Mouse (Mus musculus) hindbrain, embryonic 16.5 days (tissue): Measurements from ENCODE around the gene Polr2f. TPM values are rescaled to one million over a fixed set of nuclear protein-coding genes. Genes with fewer than 3 reads are reported as not detected.

Experiments used
- ATAC-seq: fragments of 200-750 bp; cut with Nextera tagmentation; 2 replicates; pipeline ENCODE4 v1.8.0; 2017; ENCODE audit warnings: moderate TSS enrichment, moderate library complexity
- H3K27ac ChIP-seq: fragments of 300-500 bp; sonication (generic); 2 replicates; pipeline ENCODE4 v1.5.1; 2014; ENCODE audit warnings: low read depth, mild to moderate bottlenecking, control low read depth, low read length, moderate library complexity
- H3K27me3 ChIP-seq: fragments of 300-500 bp; sonication (generic); replicated peaks from 2 replicates; pipeline ENCODE4 v1.6.1; 2014; ENCODE audit warnings: low read length; ENCODE audit not compliant: control insufficient read depth, insufficient read depth
- H3K36me3 ChIP-seq: fragments of 300-500 bp; sonication (generic); 2 replicates; pipeline ENCODE4 v1.6.1; 2014; ENCODE audit warnings: mild to moderate bottlenecking, low read length, moderate library complexity, mixed read lengths; ENCODE audit not compliant: control insufficient read depth, insufficient read depth
- H3K4me1 ChIP-seq: fragments of 300-500 bp; sonication (generic); 2 replicates; pipeline ENCODE4 v1.6.1; 2014; ENCODE audit warnings: low read depth, low read length; ENCODE audit not compliant: control insufficient read depth, insufficient read depth
- H3K4me2 ChIP-seq: fragments of 300-500 bp; sonication (generic); 2 replicates; pipeline ENCODE4 v1.6.1; 2014; ENCODE audit warnings: mild to moderate bottlenecking, low read length, control low read depth, moderate library complexity
- H3K4me3 ChIP-seq: fragments of 300-500 bp; sonication (generic); 2 replicates; pipeline ENCODE4 v1.5.1; 2014; ENCODE audit warnings: mild to moderate bottlenecking, low read length, control low read depth, moderate library complexity
- H3K9ac ChIP-seq: fragments of 300-500 bp; sonication (generic); 2 replicates; pipeline ENCODE4 v1.6.1; 2014; ENCODE audit warnings: low read depth, mild to moderate bottlenecking, control low read depth, low read length, moderate library complexity
- H3K9me3 ChIP-seq: fragments of 300-500 bp; sonication (generic); 2 replicates; pipeline ENCODE4 v1.6.1; 2014; ENCODE audit warnings: mild to moderate bottlenecking, low read length, moderate library complexity; ENCODE audit not compliant: control insufficient read depth
- WGBS: fragments of 180-500 bp; shearing (Covaris S2); extraction: QIAGEN DNeasy Blood & Tissue Kit; methylation state at CpG from one replicate; pipeline ENCODE4 v1.1.7; 2014; 5-methylcytosine and 5-hydroxymethylcytosine counted together
- polyA plus RNA-seq: library from polyadenylated mRNA; unstranded; fragments of >200 nt; fragmentation: Nextera tagmentation; extraction: Ambion mirVana; gene quantifications from 2 replicates; pipeline ENCODE4 v1.2.1, GENCODE M21; 2015

The Polr2f gene
- polyA plus RNA-seq, 1 experiment from 2014 or later = 285 TPM

DNA sequence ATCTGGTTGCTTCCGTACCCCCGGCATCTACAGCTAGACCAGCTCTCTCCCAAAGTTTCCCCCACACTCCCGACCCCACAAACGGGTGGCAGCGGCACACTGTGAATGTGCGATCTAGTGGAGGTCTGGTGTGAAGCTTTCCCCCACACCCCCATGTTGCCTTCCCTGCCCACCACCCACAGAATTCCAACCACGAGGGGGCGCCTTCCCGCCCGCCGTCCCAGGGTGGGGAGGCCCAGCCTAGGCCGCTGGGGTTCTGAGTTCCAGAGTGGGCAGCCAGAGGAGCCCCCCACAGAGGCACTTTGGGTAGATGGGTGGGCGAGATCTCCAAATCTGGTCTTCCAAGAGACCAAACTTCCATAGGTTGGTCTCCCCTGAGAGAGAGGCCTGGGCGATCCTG is 22.0 kb downstream of the Polr2f start:
- no peaks in the 10 kb centered on the region for H3K4me1 ChIP-seq
- no peak overlapping the region for H3K9ac ChIP-seq
- H3K36me3 ChIP-seq = no peaks in the 10 kb centered on the region
- 43% methylated on average over 14 of the region's 14 CpGs for WGBS
- H3K4me2 ChIP-seq = no peak overlapping the region
- no peak overlapping the region for H3K27ac ChIP-seq
- H3K27me3 ChIP-seq = peaks cover 31% of the 10 kb centered on the region
- no peaks in the 10 kb centered on the region for H3K9me3 ChIP-seq
- ATAC-seq = no peak
- H3K4me3 ChIP-seq = peak overlapping the region; percentile 12; the same call in 1 of the 2 replicates

DNA sequence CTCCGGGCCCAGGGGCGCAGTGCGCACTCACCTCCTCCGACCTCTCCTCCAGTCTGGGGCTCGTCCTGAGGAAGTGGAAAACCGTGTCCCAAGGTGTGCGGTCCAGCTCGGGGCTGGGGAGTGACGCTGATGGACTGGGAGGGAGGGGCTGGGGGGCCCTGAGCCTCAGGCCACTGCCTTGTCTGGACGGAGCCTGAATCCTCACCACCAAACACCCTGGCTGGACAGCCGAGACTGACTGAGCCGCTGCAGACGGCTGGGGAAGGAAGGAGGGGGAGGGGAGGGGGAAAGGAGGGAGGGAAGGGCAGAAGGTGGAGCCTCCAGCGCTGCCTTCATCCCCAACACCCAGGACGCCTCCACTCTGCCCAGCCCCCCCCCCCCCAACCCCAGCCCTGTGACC is 23.4 kb downstream of the Polr2f start:
- H3K27ac ChIP-seq = no peak overlapping the region
- no peaks in the 10 kb centered on the region for H3K36me3 ChIP-seq
- 7% methylated on average over 13 of the region's 15 CpGs for WGBS
- H3K4me1 ChIP-seq = no peaks in the 10 kb centered on the region
- peaks cover 31% of the 10 kb centered on the region for H3K27me3 ChIP-seq
- ATAC-seq = no peak
- no peaks in the 10 kb centered on the region for H3K9me3 ChIP-seq
- H3K9ac ChIP-seq = no peak overlapping the region
- peak overlapping the region; percentile 10; the same call in 1 of the 2 replicates for H3K4me3 ChIP-seq
- no peak overlapping the region for H3K4me2 ChIP-seq

DNA sequence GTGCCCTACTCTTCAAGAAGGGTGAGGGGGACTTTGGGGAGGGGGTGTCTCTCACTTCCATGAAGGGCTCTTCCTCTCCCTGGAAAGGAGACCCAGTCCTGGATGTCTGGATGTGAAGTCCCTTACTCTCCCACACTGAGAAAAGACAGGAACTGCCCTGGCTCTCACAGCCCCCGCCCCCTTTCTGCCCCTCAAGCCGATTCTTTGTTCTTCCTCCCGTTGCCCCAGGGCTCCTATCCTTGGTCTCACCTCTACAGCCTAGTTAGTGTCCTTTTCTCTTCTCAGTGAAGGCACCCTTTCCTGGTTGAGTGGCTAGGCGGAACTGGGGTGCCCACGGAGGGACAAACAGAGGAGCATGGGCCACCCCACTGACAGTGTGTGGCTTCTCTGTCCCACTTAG is 24.3 kb downstream of the Polr2f start, which contains the start of gene Sox10:
Gene Sox10 (minus strand): TSS at position 101 of the 400 bp plus-strand sequence.
- no peaks in the 10 kb centered on the region for H3K36me3 ChIP-seq
- H3K27me3 ChIP-seq = peaks cover 31% of the 10 kb centered on the region
- no peaks in the 10 kb centered on the region for H3K9me3 ChIP-seq
- H3K4me1 ChIP-seq = no peaks in the 10 kb centered on the region
- H3K27ac ChIP-seq = peak within 1 kb of the TSS; percentile 14; the same call in 1 of the 2 replicates
- ATAC-seq = no peak
- H3K4me3 ChIP-seq = peak within 1 kb of the TSS; percentile 10; the same call in 1 of the 2 replicates
- H3K9ac ChIP-seq = no peak within 1 kb of the TSS
- H3K4me2 ChIP-seq = no peak within 1 kb of the TSS
- 52% methylated on average over 5 of the region's 5 CpGs for WGBS

DNA sequence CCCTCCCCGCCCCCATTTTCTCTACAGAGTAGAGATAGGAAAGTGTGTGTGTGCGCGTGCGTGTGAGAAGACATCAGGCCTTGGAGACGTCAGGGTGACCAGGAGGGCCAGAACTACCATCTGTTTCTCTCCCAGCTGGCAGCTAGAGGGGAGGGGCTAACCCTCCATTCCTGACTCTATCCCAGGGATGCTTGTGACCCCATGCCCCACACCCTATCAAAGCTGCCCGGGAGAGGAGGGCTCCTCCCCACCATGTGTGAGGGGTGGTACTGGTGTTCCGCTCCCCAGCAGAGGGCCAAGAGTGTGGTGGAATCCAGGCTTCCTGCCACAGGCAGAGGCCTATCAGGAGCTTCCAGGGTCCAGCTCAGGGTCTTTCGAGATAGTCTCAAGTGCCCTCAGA is 25.9 kb downstream of the Polr2f start:
- peaks cover 31% of the 10 kb centered on the region for H3K27me3 ChIP-seq
- H3K9me3 ChIP-seq = no peaks in the 10 kb centered on the region
- no peak overlapping the region for H3K4me3 ChIP-seq
- H3K4me2 ChIP-seq = peak overlapping the region; percentile 5
- H3K27ac ChIP-seq = no peak overlapping the region
- H3K36me3 ChIP-seq = no peaks in the 10 kb centered on the region
- no peaks in the 10 kb centered on the region for H3K4me1 ChIP-seq
- ATAC-seq = no peak; the same call in 1 of the 2 replicates
- no peak overlapping the region for H3K9ac ChIP-seq
- 36% methylated on average over 8 of the region's 8 CpGs for WGBS

DNA sequence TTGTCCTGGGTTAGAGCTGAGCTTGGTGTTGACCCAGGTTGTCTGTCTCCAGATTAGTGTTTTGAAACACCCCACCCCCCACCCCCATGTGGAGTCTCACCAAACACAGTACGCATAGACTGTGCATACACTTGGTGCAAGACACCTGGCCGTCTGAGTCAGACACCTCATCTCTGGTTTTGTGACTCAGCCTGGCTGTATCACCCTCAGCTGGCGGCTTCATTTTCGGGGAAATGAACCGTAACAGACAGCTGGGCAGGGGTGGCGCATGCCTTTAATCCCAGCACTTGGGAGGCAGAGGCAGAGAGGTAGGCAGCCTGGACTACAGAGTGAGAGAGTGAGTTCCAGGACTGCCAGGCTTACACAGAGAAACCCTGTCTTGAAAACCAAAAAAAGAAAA is 36.1 kb downstream of the Polr2f start:
- Histone ChIP-seq H3K4me2 (no peak overlapping the region), H3K36me3 (no peaks in the 10 kb centered on the region), H3K27me3 (no peaks in the 10 kb centered on the region), H3K4me1 (no peaks in the 10 kb centered on the region), H3K4me3 (no peak overlapping the region), H3K27ac (no peak overlapping the region), H3K9ac (no peak overlapping the region), H3K9me3 (no peaks in the 10 kb centered on the region)
- ATAC-seq = no peak
- WGBS = 47% methylated on average over 6 of the region's 6 CpGs

DNA sequence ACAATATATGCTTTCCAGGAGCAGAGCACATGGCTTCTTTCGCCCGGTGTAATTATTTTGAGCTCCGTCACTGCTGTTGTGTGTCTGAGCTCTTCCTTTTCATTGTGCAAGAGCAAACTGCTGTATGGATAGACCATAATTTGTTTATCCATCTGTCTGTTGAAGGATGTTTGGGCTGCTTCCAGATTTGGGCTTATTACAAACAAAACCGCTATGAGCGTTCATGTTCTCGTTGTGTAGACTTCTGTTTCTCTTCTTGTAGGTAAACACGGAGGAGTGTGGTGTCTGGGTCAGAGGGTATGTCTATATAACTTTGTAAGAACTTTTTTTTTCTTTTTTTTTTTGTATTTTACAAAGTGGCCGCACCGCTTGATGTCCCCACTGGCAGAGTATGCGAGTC is 44.4 kb downstream of the Polr2f start:
- H3K27me3 ChIP-seq = no peaks in the 10 kb centered on the region
- no peaks in the 10 kb centered on the region for H3K4me1 ChIP-seq
- WGBS = 79% methylated on average over 10 of the region's 10 CpGs
- ATAC-seq = no peak
- no peak overlapping the region for H3K4me3 ChIP-seq
- no peak overlapping the region for H3K4me2 ChIP-seq
- H3K27ac ChIP-seq = no peak overlapping the region
- H3K9ac ChIP-seq = no peak overlapping the region
- no peaks in the 10 kb centered on the region for H3K36me3 ChIP-seq
- H3K9me3 ChIP-seq = no peaks in the 10 kb centered on the region

DNA sequence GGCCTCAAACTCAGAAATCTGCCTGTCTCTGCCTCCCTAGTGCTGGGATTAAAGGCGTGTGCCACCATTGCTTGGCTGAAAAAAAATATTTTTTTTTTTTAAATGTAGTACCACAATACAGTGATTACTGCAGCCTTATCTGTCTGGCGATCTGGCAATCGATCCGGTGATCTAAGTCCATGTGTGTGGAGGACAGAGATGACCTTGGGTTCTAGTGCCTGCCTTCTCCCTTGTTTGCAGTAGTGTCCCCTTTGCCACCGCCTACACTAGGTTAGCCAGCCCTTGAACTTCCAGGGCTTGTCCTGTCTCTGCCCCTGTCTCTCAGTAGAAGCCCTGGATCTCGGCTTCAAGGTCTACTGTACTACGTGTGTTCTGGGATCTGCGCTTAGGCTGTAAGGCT is 47.0 kb downstream of the Polr2f start:
- ATAC-seq = no peak

DNA sequence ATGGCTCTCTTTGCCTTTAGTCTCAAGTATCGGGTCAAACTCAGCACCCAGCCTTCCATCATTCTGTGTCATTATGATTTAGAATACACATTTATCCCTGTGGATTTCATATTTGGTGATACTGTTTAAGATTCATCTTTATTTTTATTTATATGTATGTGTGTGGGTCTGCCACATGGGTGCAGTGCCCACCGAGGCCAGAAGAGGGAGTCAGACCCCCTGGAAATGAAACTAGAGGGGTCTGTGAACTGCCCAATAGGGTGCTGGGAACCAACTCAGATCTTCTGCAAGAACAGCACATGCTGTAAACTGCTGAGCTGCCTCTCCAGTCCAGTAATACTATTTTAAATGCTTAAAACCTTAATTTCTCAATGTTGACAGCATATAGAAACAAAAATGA is 50.6 kb downstream of the Polr2f start:
- WGBS = 98% methylated on average over 2 of the region's 2 CpGs
- ATAC-seq = no peak

More for the DNA sequence above, 47.0 kb downstream of the Polr2f start:
- Histone ChIP-seq H3K9ac (no peak overlapping the region), H3K27me3 (no peaks in the 10 kb centered on the region), H3K36me3 (no peaks in the 10 kb centered on the region), H3K4me2 (no peak overlapping the region), H3K4me1 (peaks cover 1% of the 10 kb centered on the region), H3K27ac (no peak overlapping the region), H3K4me3 (no peak overlapping the region), H3K9me3 (no peaks in the 10 kb centered on the region)
- WGBS = 91% methylated on average over 8 of the region's 8 CpGs

DNA sequence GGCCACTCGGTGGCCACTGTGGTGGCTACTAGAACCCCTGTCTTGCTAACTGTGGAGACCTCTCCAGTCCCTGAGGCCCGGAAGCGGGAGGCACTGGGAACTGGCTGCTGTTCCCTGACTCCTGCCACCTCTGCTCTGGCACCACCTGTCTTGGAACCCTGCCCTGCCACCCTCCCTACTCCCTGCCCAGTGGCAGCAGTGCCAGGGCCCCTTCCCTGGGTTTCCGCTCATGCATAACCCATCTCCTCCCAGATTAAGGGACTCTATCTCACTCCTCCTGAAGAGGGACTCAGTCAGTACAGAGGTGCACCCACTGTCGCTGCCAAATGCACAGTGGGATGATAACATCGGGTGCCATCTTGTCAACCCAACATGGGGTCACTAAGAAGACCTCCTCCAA is 51.6 kb downstream of the Polr2f start:
- Histone ChIP-seq H3K9ac (no peak overlapping the region; the same call in 1 of the 2 replicates), H3K4me2 (no peak overlapping the region), H3K36me3 (no peaks in the 10 kb centered on the region), H3K4me1 (peaks cover 13% of the 10 kb centered on the region), H3K4me3 (no peak overlapping the region), H3K27me3 (no peaks in the 10 kb centered on the region), H3K9me3 (no peaks in the 10 kb centered on the region), H3K27ac (peak overlapping the region; percentile 75)
- WGBS = 66% methylated on average over 6 of the region's 6 CpGs
- ATAC-seq = peak; percentile 53

More for the DNA sequence above, 50.6 kb downstream of the Polr2f start:
- Histone ChIP-seq H3K4me2 (no peak overlapping the region), H3K27ac (no peak overlapping the region), H3K4me3 (no peak overlapping the region), H3K9ac (no peak overlapping the region), H3K4me1 (peaks cover 13% of the 10 kb centered on the region), H3K9me3 (no peaks in the 10 kb centered on the region), H3K27me3 (no peaks in the 10 kb centered on the region), H3K36me3 (no peaks in the 10 kb centered on the region)
